Mouse (Mus musculus) liver, embryonic 12.5 days (tissue): ENCODE results near the gene Nphp4. TPM values are rescaled to one million over a fixed set of nuclear protein-coding genes. Genes with fewer than 3 reads are reported as not detected.
A peak's percentile ranks its signal among the peaks of the same experiment; 100 is the strongest.

Source experiments
- ATAC-seq: fragments of 200-750 bp; cut with Nextera tagmentation; 2 replicates; pipeline ENCODE4 v1.8.0; 2017; ENCODE audit warnings: moderate number of reproducible peaks, mild to moderate bottlenecking, moderate library complexity
- H3K27ac ChIP-seq: fragments of 300-500 bp; sonication (generic); 2 replicates; pipeline ENCODE4 v1.5.1; 2016; ENCODE audit warnings: mild to moderate bottlenecking
- H3K27me3 ChIP-seq: fragments of 300-500 bp; sonication (generic); replicated peaks from 2 replicates; pipeline ENCODE4 v1.6.1; 2016; ENCODE audit warnings: mild to moderate bottlenecking, moderate library complexity
- H3K36me3 ChIP-seq: fragments of 300-500 bp; sonication (generic); 2 replicates; pipeline ENCODE4 v1.6.1; 2016; ENCODE audit warnings: mild to moderate bottlenecking, moderate library complexity
- H3K4me1 ChIP-seq: fragments of 300-500 bp; sonication (generic); 2 replicates; pipeline ENCODE4 v1.6.1; 2016
- H3K4me2 ChIP-seq: fragments of 300-500 bp; sonication (generic); 2 replicates; pipeline ENCODE4 v1.6.1; 2016; ENCODE audit warnings: mild to moderate bottlenecking, moderate library complexity
- H3K4me3 ChIP-seq: fragments of 300-500 bp; sonication (generic); 2 replicates; pipeline ENCODE4 v1.5.1; 2016; ENCODE audit warnings: mild to moderate bottlenecking, moderate library complexity
- H3K9ac ChIP-seq: fragments of 300-500 bp; sonication (generic); 2 replicates; pipeline ENCODE4 v1.6.1; 2016; ENCODE audit warnings: mild to moderate bottlenecking, moderate library complexity
- H3K9me3 ChIP-seq: fragments of 300-500 bp; sonication (generic); replicated peaks from 2 replicates; pipeline ENCODE4 v1.6.1; 2016; ENCODE audit warnings: mild to moderate bottlenecking, moderate library complexity
- WGBS: fragments of 180-500 bp; shearing (Covaris S2); methylation state at CpG from one replicate; pipeline ENCODE4 v1.1.7; 2016; ENCODE audit not compliant: insufficient replicate concordance; 5-methylcytosine and 5-hydroxymethylcytosine counted together
- polyA plus RNA-seq: library from polyadenylated mRNA; unstranded; fragments of >200 nt; fragmentation: Nextera tagmentation; extraction: Ambion mirVana; gene quantifications from 2 replicates; pipeline ENCODE4 v1.2.1, GENCODE M21; 2016

Gene Nphp4
- polyA plus RNA-seq, result 0.39 and 0.41 TPM in 2 replicates

DNA sequence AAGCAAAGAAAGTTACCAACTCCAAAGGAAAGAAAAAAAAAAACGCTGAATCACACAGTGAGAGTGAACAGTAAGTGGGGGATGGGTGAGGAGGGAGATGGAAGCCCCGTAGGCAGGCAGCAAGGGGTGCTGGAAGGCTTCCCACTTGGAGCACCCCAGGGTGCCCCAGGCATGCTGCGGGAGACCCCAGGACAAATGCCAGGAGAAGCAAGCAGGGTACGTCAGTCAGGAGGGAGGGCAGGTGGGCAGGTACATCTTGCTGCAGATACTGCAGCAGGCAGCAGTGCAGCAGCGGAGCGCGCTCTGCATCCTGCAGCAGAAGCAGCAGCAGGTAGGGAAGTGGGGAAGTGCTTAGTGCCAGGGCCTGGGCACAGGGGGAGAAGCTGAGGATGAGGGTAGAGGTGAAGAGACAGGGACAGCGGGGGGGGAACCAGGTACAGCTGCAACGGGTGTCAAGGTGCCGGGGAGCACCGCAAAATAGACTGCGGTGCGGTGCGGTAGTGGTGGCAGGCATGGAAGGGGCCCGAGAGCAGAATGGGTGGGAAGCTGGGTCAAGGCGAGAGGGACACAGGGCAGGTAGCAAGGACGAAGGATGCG is at the start of gene Nphp4:
Gene Nphp4 (plus strand): TSS at position 280 of the 597 bp plus-strand sequence.
- Histone ChIP-seq H3K4me2 (peak within 1 kb of the TSS; percentile 50), H3K27me3 (peaks cover 63% of the 10 kb centered on the region), H3K9me3 (peaks cover 11% of the 10 kb centered on the region; the same call in 1 of the 2 replicates), H3K9ac (no peak within 1 kb of the TSS), H3K36me3 (no peaks in the 10 kb centered on the region), H3K4me1 (peaks cover 14% of the 10 kb centered on the region; the same call in 1 of the 2 replicates), H3K4me3 (peak within 1 kb of the TSS; percentile 56), H3K27ac (no peak within 1 kb of the TSS)
- ATAC-seq, result no peak
- WGBS, result 8% methylated on average over 18 of the region's 18 CpGs

DNA sequence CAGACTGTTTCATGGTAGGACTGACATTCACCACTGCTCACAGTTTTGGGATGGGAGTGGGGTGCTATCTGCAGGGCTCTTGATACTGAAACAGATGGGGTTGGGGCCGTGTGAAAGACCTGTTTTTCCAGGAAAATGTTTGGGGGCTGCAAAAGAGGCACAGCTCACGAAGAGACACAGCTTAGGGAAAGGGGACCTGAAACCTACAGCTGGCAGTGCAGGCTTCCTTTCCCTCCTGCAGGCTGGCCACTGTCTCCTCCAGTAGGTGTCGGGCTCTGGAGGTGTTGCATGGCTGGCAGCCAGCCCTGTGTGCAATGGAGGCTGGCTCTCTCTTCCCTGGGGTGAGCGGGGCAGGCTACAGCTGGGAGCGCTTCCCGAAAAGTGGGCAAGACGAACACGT is 48.2 kb upstream of the Nphp4 start:
- H3K27me3 ChIP-seq, result no peaks in the 10 kb centered on the region
- no peaks in the 10 kb centered on the region for H3K9me3 ChIP-seq
- H3K36me3 ChIP-seq, result no peaks in the 10 kb centered on the region
- no peaks in the 10 kb centered on the region for H3K4me1 ChIP-seq
- H3K27ac ChIP-seq, result no peak overlapping the region
- H3K4me2 ChIP-seq, result no peak overlapping the region
- H3K9ac ChIP-seq, result no peak overlapping the region
- ATAC-seq, result 0 out of 2 replicates have a peak, but pooled peaks have one; percentile 13
- WGBS, result 59% methylated on average over 7 of the region's 8 CpGs
- no peak overlapping the region for H3K4me3 ChIP-seq

DNA sequence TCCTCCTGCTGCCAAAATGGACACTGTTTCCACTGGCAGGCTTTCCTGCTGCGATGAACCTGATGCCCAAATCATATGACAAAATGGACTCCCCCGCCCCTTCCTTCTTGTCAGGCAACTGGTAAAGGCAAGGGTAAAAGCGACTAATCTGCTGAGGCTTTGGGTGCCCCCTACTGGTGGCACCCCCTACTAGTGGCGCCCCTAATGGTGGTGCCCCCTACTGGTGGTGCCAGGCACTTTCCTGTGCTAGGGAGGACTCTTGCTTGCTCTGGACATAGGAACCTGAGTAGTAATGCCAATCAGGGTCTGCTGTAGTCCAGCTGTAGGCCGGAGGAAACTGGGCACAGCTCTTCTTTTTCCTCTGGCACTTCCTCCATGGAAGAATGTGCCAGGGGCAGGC is 44.2 kb upstream of the Nphp4 start:
- 54% methylated on average over 5 of the region's 5 CpGs for WGBS
- H3K27ac ChIP-seq, result no peak overlapping the region
- H3K36me3 ChIP-seq, result no peaks in the 10 kb centered on the region
- no peak overlapping the region for H3K9ac ChIP-seq
- no peaks in the 10 kb centered on the region for H3K9me3 ChIP-seq
- no peak overlapping the region for H3K4me2 ChIP-seq
- no peaks in the 10 kb centered on the region for H3K4me1 ChIP-seq
- ATAC-seq, result no peak
- H3K4me3 ChIP-seq, result no peak overlapping the region
- H3K27me3 ChIP-seq, result 0 out of 2 replicates have a peak, but pooled peaks cover 5% of the 10 kb centered on the region

DNA sequence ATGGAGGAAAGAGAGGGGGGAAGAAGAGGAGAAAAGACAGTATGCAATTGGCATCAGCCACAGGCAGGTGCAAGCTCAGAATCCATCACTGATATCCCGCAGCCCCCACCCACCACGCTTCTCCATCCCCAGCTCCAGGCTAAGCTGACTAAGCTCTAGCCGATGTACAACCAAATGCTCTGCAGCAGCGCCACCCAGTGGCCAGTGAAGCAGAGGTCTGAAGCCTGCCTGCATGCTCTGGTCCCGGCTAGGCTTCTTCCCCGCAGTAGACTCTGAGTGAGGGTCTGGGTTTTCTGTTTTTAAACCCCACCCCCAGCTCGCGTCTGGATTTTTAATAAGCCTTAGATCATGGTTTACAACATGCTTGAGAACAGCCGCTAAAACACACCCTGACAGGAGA is 41.7 kb upstream of the Nphp4 start:
- Histone ChIP-seq H3K9me3 (no peaks in the 10 kb centered on the region), H3K36me3 (no peaks in the 10 kb centered on the region), H3K4me1 (no peaks in the 10 kb centered on the region), H3K4me3 (no peak overlapping the region), H3K27ac (no peak overlapping the region), H3K9ac (no peak overlapping the region), H3K27me3 (peaks cover 5% of the 10 kb centered on the region; the same call in 1 of the 2 replicates), H3K4me2 (peak overlapping the region; percentile 25; the same call in 1 of the 2 replicates)
- ATAC-seq, result peak; percentile 70
- 12% methylated on average over 9 of the region's 9 CpGs for WGBS

DNA sequence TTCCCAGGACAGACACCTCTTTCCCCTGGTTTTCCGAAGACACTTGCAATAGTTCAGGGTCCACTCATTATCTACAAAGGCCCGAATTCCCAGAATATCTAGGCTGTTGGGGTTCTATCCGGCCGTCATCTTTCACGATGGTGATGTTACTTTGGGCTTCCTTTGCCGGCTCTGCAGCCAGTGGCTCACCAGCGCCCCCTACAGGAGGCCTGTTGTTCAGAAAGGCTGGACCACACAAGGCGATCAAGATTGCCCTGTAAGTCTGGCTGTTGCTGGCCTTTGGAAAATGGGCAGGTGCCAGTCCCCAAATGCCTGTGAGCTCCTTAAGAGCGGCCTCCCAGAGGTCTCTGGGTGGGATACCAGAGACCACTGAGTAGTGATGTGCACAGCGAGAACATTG is 41.3 kb upstream of the Nphp4 start:
- 17% methylated on average over 10 of the region's 10 CpGs for WGBS
- ATAC-seq, result no peak
- H3K4me2 ChIP-seq, result peak overlapping the region; percentile 25; the same call in 1 of the 2 replicates

DNA sequence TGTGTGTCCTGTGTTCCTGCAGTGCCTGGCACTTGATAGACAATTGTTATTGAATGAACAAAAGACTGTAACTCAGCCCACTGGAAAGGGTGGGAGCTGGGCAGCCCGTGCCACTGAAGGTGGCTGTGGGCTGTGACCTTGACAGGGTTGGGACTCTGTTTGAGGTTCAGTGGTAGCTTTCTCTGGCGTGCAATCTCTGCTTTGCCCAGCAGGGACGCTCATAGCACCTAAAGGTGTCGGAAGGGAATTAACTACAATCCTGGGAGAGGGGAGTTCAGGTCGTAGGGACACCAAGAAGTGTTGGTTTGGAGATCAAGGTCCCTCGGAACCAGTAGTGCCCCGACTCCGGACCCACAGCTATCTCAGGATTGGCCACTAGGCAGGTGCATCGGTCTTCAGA is 35.6 kb upstream of the Nphp4 start:
- no peak overlapping the region for H3K9ac ChIP-seq
- no peak for ATAC-seq
- H3K4me2 ChIP-seq, result no peak overlapping the region
- no peaks in the 10 kb centered on the region for H3K9me3 ChIP-seq
- no peaks in the 10 kb centered on the region for H3K36me3 ChIP-seq
- H3K27ac ChIP-seq, result no peak overlapping the region
- peaks cover 4% of the 10 kb centered on the region; the same call in 1 of the 2 replicates for H3K27me3 ChIP-seq
- 51% methylated on average over 9 of the region's 9 CpGs for WGBS
- H3K4me1 ChIP-seq, result peaks cover 5% of the 10 kb centered on the region
- no peak overlapping the region for H3K4me3 ChIP-seq

More for the DNA sequence above, 41.3 kb upstream of the Nphp4 start:
- H3K4me3 ChIP-seq, result no peak overlapping the region
- no peaks in the 10 kb centered on the region for H3K4me1 ChIP-seq
- no peaks in the 10 kb centered on the region for H3K9me3 ChIP-seq
- peaks cover 5% of the 10 kb centered on the region; the same call in 1 of the 2 replicates for H3K27me3 ChIP-seq
- no peak overlapping the region for H3K9ac ChIP-seq
- H3K27ac ChIP-seq, result no peak overlapping the region
- no peaks in the 10 kb centered on the region for H3K36me3 ChIP-seq

DNA sequence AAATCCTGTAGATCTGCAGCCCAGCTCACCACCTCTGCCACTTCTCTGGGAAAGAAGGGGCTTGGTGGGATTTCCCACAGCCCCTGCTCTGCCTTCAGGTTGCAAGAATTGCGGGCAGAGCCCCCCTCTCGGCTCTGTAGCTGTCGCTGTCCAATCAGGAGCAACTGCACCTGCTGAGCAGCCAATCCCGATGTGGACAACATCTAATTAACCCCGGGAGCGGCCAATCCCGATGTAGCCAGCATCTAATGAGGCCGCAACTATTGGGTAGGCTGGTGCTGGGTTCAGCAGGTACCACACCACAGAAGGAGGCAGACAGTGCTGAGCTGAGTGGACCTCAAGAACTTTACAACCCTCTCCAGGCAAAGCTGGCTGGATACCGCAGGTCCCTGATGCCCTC is 35.0 kb upstream of the Nphp4 start:
- Histone ChIP-seq H3K4me2 (no peak overlapping the region), H3K36me3 (no peaks in the 10 kb centered on the region), H3K9me3 (no peaks in the 10 kb centered on the region), H3K27ac (no peak overlapping the region), H3K27me3 (peaks cover 4% of the 10 kb centered on the region; the same call in 1 of the 2 replicates), H3K4me1 (peaks cover 12% of the 10 kb centered on the region), H3K4me3 (no peak overlapping the region), H3K9ac (no peak overlapping the region)
- ATAC-seq, result no peak
- WGBS, result 36% methylated on average over 9 of the region's 9 CpGs

DNA sequence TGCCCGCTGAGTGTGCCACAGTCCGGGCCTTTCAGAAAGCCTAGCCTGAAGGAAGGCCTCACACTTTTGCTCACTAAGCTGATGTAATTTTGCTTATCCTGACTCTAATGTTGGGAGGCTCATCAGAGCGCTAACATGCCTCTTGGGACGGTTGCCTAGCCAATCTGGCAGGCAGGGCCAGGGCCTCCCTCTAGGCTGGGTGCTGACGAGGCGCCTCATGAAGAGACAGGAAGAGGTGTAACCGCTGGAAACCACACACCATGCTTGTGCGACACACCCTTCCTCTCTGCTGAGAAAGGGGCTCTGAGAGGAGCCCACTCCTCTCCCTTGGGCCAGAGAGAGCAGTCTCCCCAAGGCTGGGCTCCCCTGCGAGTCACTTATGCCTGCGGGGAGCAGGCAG is 30.3 kb upstream of the Nphp4 start:
- no peaks in the 10 kb centered on the region for H3K36me3 ChIP-seq
- H3K4me1 ChIP-seq, result peaks cover 23% of the 10 kb centered on the region
- H3K27me3 ChIP-seq, result 0 out of 2 replicates have a peak, but pooled peaks cover 4% of the 10 kb centered on the region
- H3K4me2 ChIP-seq, result peak overlapping the region; percentile 29; the same call in 1 of the 2 replicates
- 43% methylated on average over 10 of the region's 10 CpGs for WGBS
- peak; percentile 30; the same call in 1 of the 2 replicates for ATAC-seq
- no peak overlapping the region; the same call in 1 of the 2 replicates for H3K27ac ChIP-seq
- no peaks in the 10 kb centered on the region for H3K9me3 ChIP-seq
- no peak overlapping the region for H3K4me3 ChIP-seq
- H3K9ac ChIP-seq, result no peak overlapping the region

DNA sequence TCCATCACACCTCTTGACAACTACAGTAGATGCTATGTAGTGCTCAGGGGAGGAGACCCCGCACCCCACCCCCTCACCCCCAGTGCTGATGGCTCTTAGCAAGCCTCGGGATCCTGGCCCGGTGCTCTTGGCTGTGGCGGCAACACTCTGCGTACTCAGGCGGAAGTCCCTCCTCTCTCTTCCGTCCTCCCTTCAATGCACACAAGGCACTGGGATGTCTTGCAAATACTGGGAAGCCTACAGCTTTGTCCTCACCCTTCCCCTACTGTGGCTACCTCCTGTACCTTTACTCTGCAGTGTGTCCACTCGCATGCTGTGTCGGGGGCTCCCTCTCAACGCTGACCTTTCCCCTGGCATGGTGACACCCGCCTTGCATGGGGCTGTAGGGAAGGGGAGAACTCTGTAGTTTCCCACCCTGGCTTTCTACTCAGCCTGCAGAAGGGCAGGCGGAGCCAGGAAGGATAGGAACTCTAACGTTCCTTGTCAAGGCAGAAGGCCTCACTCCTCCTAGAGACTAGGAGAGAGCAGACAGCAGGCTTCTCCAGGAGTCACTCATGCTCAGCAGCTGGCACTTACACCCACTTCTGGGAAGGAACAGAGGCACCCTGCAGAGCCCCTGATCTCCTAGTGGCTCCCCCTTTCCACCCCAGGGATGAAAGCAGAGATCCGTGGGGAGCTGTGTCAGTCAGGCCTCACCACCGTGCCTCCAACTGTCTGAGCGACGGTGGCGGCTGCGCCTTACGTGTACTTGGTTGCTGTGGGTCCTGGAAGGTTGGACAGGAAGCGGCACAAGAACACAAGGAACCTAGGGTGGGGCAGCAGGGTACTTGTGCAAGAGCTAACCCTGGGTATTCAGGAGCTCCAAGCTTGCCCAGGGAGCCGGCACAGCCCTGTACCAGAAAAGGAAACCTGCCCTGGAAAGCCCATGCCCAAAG is 28.5 kb upstream of the Nphp4 start:
- peaks cover 23% of the 10 kb centered on the region for H3K4me1 ChIP-seq
- H3K27ac ChIP-seq, result no peak overlapping the region
- peak overlapping the region; percentile 48 for H3K4me2 ChIP-seq
- H3K27me3 ChIP-seq, result no peaks in the 10 kb centered on the region
- peak; percentile 40 for ATAC-seq
- no peaks in the 10 kb centered on the region for H3K9me3 ChIP-seq
- H3K9ac ChIP-seq, result peak overlapping the region; percentile 28; the same call in 1 of the 2 replicates
- 58% methylated on average over 22 of the region's 22 CpGs for WGBS
- H3K36me3 ChIP-seq, result no peaks in the 10 kb centered on the region
- peak overlapping the region; percentile 41 for H3K4me3 ChIP-seq

DNA sequence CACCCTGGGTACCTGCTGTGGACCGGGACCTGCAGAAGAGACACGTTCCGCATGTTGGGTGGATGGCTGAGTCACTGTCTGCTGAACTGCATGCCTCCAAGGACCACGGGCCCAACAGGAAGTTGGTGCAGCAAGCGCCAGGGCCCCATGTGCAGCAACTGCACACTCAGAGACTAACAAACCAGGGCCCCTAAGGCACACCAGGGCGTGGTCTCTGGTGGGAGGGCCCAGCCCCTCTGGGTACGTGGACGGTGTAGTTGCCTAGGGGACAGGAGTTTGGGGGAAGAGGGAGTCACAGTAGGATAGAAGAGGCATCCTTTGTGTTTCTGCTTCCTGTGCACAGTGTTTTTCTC is 27.9 kb upstream of the Nphp4 start:
- no peaks in the 10 kb centered on the region for H3K36me3 ChIP-seq
- H3K9ac ChIP-seq, result 0 out of 2 replicates have a peak overlapping the region, but pooled peaks have one; percentile 2
- H3K4me1 ChIP-seq, result peaks cover 23% of the 10 kb centered on the region
- H3K4me2 ChIP-seq, result peak overlapping the region; percentile 48
- WGBS, result 33% methylated on average over 8 of the region's 8 CpGs
- H3K9me3 ChIP-seq, result no peaks in the 10 kb centered on the region
- H3K27ac ChIP-seq, result no peak overlapping the region
- H3K4me3 ChIP-seq, result peak overlapping the region; percentile 41
- peak; percentile 69 for ATAC-seq
- no peaks in the 10 kb centered on the region for H3K27me3 ChIP-seq

DNA sequence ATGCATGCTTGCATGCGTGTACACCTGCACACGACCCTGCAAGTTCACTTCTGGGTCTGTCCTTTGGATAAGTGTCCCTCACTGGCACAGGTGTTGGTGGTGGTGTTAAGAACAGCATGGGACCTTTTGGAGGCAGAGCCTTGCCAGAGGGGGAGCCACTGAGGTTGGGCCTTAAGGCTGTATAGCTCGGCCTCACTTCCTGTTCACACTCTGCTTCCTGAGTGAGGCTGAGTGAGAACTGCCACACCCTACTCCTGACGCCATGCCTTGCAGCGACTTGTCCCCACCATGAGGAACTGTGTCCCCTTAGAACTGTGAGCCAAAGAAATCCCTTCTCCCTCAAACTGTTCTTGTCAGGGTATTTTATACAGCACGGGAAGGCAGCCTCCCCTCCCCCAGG is 25.1 kb upstream of the Nphp4 start:
- Histone ChIP-seq H3K9me3 (no peaks in the 10 kb centered on the region), H3K27ac (no peak overlapping the region), H3K4me3 (no peak overlapping the region), H3K27me3 (no peaks in the 10 kb centered on the region), H3K4me2 (no peak overlapping the region), H3K36me3 (no peaks in the 10 kb centered on the region), H3K9ac (no peak overlapping the region), H3K4me1 (0 out of 2 replicates have a peak, but pooled peaks cover 13% of the 10 kb centered on the region)
- 57% methylated on average over 6 of the region's 6 CpGs for WGBS
- no peak for ATAC-seq

DNA sequence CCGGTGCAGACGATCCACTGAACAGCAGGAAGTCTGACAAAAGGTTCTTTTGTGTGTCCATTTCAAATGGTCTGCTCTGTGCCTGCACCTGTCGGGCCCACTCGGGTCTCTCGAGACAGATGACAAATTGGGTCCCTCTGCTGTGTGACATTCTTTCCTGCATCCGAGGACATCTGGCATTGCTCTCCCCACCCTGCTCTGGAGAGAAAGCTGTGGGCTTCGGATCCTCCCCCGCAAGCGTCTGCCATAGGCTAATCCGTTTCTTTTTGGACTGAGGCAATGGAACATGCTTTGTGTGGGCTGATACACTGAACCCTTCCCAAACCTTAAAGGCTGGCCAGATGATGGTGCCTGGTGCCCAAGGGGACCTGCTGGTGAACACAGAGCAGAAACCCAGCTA is 23.4 kb upstream of the Nphp4 start:
- H3K9ac ChIP-seq, result no peak overlapping the region
- no peak for ATAC-seq
- no peak overlapping the region for H3K27ac ChIP-seq
- H3K36me3 ChIP-seq, result no peaks in the 10 kb centered on the region
- H3K4me3 ChIP-seq, result no peak overlapping the region
- 0 out of 2 replicates have a peak, but pooled peaks cover 6% of the 10 kb centered on the region for H3K4me1 ChIP-seq
- H3K9me3 ChIP-seq, result no peaks in the 10 kb centered on the region
- WGBS, result 69% methylated on average over 10 of the region's 10 CpGs
- H3K27me3 ChIP-seq, result no peaks in the 10 kb centered on the region
- no peak overlapping the region for H3K4me2 ChIP-seq
